Mouse (Mus musculus) E14TG2a.4 (cell line): ENCODE results near the gene Spem1.

ENCODE experiments used
- CTCF ChIP-seq: conservative IDR thresholded peaks from 2 replicates; pipeline ENCODE4 v1.5.1; 2014; ENCODE audit warnings: low read length
- POU5F1 ChIP-seq: IDR thresholded peaks from 2 replicates; pipeline ENCODE4 v1.6.1; 2014; ENCODE audit warnings: low read length, borderline replicate concordance

GRCm38 (mm10) chr11:69804972-69805909 lies 16.7 kb downstream of the Spem1 start, which contains the start of gene Tmem102:
- TF ChIP-seq CTCF (no peak), POU5F1 (no peak)
